Mouse (Mus musculus) brain, embryonic 14.5 days (tissue): ENCODE measurements around the gene Fkbp5. TPM values are rescaled to one million over a fixed set of nuclear protein-coding genes. Genes with fewer than 3 reads are reported as not detected.

ENCODE experiments used
- DNase-seq: peaks from one replicate; pipeline ENCODE4 v3.0.0-alpha.2; 2011; ENCODE audit warnings: low read depth
- CTCF ChIP-seq: fragments of 200-500 bp; IDR thresholded peaks from 2 replicates; pipeline ENCODE4 v1.5.1; 2012; ENCODE audit warnings: inconsistent platforms, mild to moderate bottlenecking, moderate library complexity, borderline replicate concordance; ENCODE audit not compliant: insufficient read depth, insufficient read length; ENCODE audit errors: extremely low read depth
- POLR2A ChIP-seq: fragments of 200-500 bp; IDR thresholded peaks from 2 replicates; pipeline ENCODE4 v1.6.1; 2012; ENCODE audit warnings: mild to moderate bottlenecking, inconsistent platforms, borderline replicate concordance; ENCODE audit not compliant: poor library complexity, insufficient read depth, insufficient read length, severe bottlenecking; ENCODE audit errors: extremely low read depth
- polyA plus RNA-seq: library from polyadenylated mRNA; depleted of rRNA; stranded (reverse); fragments of >200 nt; gene quantifications from 2 replicates; pipeline ENCODE4 v1.2.3, GENCODE M21; 2012

Fkbp5 gene
- polyA plus RNA-seq, 1 experiment, result 34.3 TPM

DNA sequence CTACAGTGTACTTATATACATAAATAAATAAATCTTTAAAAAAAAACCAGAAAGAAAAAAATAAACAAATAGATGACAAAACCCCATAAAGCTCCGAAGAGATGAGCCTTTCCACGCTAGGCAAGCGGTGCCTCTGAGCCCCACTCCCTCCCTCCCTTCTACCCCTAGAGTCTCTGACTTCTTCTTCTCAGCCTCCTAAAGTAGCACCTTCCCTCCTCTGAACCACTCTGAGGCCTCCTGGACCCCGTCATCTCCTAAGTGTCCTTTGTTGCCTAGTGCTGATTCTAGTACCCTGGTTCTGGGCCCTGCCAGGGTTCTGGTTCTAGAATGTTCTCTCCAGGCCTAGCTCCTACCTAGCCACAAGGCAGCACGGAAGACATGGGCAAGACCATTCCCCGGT, 13.2 kb upstream of the Fkbp5 start, which contains the start of gene Armc12:
Gene Armc12, plus strand, starts transcription at position 301 of the 400 bp plus-strand sequence.
- TF ChIP-seq POLR2A, result no peak
- no peak for TF ChIP-seq CTCF
- DNase-seq, result no peak

DNA sequence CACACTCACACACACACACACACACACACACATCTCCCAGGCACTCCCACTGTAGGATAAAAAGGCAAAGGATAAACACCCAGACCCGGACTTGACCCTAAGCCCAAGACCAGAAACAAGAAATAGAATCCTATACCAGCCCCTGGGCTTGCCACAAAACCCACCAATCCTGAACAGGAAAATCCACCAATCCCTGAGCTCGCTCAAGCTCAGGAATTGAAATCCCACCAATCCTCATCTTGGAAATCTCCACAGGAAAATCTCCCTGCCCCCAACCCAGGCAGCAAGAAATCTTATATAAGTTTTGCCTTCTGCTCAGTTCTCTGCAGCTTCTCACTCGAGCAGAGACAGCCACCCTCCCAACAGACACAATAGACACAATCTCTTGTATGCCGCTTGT, 11.8 kb upstream of the Fkbp5 start:
- no peak for DNase-seq
- TF ChIP-seq CTCF, result no peak
- no peak for TF ChIP-seq POLR2A

GRCm38 (mm10) chr17:28528043-28528351, 10.7 kb upstream of the Fkbp5 start:
- TF ChIP-seq CTCF, result peak; percentile 99
- TF ChIP-seq POLR2A, result no peak
- peak; percentile 85 for DNase-seq

DNA sequence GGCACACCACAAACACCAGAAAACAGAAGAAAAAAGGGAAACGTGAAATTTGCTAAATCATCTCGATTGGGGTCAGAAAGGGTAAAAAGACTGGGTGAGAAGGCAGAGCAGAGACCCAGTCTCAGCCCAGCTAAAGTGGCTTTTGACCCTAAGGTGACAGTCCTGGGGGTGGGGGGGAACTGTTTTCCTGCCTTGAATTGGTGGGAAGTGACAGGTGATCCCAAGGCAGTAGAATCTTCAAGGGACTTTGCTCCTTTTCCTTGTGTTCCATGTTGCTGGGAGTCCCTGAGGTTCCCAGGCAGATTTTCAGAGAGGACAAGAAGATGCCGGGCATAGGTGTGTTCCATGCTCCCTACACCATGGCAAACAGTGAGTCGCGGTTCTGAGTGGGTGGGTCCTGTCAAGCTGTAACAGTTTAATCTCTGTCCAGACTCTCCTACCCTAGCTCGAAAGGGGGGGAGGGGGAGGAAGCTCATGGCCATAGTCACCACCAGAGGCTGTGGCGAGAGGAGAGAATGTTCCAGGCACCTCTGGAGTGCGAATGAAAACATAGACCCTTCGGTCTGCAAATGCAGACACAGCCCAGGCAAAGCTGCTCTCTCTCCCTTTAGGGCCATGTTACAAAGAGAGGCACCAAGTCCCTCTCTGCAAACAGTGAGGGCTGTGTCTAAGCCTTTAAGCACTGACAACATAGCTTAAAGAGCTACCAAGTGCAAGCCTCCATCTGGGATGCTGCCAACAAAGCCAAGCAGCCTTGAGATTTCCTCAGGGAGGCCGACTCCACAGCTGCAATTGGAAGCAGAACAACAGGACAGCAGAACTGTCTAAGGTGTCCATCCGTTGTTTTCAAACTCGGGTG, 10.1 kb upstream of the Fkbp5 start:
- no peak for TF ChIP-seq CTCF
- TF ChIP-seq POLR2A, result no peak
- no peak for DNase-seq

GRCm38 (mm10) chr17:28524831-28525430, 7.6 kb upstream of the Fkbp5 start:
- no peak for DNase-seq
- TF ChIP-seq CTCF (no peak), POLR2A (no peak)

DNA sequence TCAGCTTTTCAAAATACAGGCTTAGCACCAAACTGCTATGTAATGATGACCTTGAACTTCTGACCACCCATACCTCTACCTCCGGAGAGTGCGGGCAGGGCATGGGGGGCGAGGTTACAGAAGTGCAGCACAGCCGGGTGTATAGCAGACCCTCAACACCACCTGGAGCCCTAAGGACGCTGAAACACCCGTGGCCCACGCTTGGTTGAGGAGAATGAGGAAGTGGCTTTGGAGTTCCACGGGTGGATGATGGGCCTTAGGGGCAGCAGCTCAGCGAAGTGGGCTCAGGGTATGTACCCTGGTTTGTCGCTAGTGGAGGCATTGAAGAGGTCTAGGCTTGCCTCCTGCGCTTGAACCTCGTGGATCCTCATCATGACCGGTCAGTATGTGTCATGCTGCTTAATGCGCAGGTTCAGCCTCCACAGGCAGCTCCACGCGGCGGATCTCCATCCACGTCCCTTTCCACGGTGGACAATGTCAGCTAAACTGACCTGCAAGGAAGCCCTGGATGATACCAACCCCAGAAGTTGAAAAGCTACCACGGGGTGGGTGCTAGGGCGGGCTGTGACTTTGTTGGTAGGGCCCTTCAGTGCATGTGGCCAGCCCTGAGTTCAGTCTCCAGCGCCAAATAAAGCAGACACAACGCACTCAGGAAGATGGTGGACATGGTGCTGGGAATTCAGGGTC, 6.8 kb upstream of the Fkbp5 start:
- TF ChIP-seq CTCF, result no peak
- no peak for TF ChIP-seq POLR2A
- DNase-seq, result no peak

DNA sequence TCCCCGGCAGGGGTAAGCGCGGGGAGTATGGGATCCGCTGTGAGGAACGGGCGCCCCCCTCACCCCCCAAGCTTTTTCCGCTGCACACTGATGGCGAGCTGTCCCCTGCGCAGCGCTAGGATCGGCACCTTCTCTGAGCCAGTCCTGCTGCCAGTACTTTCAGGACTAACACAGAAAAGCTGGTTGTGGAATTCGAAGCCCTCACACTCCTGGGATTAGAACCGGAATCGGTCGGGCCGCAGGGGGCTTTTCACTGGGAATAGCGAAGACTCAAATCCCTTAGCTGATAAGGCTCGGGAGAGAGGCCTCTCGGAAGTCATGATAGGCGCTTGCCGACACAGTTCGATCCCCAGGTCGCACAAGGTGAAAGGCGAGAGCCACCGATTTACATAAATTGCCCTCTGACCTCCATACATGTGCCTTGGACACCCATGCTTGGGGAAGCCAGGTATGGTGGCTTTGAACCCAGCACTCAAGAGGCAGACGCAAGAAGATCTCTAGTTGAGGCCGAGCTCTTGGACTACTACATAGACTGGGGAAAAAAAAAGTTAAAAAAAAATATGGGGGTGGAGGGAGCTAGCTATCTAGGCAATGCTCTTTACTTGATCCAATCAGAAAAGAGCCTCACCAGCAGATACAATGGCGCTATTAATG, 6.2 kb upstream of the Fkbp5 start:
- no peak for TF ChIP-seq POLR2A
- no peak for TF ChIP-seq CTCF
- no peak for DNase-seq

GRCm38 (mm10) chr17:28522623-28523354, 5.5 kb upstream of the Fkbp5 start:
- TF ChIP-seq POLR2A (peak; percentile 51; the same call in 1 of the 2 replicates), CTCF (no peak)
- peak; percentile 96 for DNase-seq

GRCm38 (mm10) chr17:28521920-28522319, 4.6 kb upstream of the Fkbp5 start:
- TF ChIP-seq CTCF (no peak), POLR2A (no peak)
- peak; percentile 17 for DNase-seq

DNA sequence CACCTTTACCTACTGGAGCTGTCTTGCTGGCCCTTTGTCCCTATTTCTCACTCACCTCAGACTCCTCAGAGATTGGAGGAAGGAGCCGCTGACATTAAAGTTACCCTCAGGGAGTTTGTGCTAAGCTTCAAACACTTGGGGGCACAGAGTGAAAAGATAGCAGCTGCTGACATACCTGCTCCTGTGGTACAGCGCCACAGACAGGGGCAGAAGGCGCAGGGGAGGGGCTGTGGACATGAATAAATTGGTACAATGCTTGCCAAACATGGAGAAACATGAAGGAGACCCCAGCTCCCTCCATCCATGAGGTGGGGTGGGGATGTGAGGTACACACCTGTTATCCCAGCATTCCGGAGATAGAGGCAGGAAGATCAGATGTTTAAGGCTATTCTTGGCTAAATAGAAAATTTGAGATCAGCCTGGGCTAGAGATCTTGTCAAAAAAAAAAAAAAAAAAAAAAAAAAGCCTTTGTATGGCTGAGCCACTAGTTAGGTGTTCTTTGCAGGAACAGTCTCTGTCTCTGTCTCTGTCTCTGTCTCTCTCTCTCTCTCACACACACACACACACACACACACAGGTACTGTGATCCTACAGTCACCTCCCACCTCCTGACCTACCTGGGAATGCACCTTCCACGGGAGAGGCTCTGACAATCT, 3.9 kb upstream of the Fkbp5 start:
- no peak for DNase-seq
- TF ChIP-seq POLR2A, result no peak
- no peak for TF ChIP-seq CTCF

DNA sequence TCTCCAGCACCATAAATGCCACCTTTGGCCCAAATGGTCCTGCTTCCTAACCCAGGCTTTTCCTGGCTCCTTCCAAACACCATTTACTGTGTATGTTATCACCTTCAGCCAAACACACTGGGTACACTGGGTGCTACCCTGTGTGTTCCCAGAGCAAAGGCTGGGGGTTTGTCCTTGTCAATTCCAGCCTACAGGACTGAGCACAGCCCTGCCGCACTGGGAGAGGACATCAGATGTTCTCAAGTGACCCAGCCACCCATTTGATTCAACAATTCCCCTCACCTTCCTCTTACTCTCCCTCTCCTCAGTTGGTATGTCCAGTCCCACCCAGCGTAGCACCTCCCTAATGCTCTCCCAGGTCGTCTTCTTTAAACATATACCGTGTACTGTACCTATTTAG, 3.2 kb upstream of the Fkbp5 start:
- no peak for TF ChIP-seq CTCF
- no peak for DNase-seq

- DNase-seq, result no peak
- no peak for TF ChIP-seq POLR2A
- peak; percentile 25; the same call in 1 of the 2 replicates for TF ChIP-seq CTCF
Measured at GRCm38 (mm10) chr17:28519827-28520226, 2.5 kb upstream of the Fkbp5 start.
